Mouse (Mus musculus) lung, adult 2 months (tissue): ENCODE measurements around the gene Id1. TPM values are rescaled to one million over a fixed set of nuclear protein-coding genes. Genes with fewer than 3 reads are reported as not detected.

Experiments
- DNase-seq: peaks from one replicate; pipeline ENCODE4 v3.0.0; 2022
- H3K4me1 ChIP-seq: fragments of 200-500 bp; 2 replicates; pipeline ENCODE4 v1.6.1; 2011; ENCODE audit warnings: low read length; ENCODE audit not compliant: control insufficient read depth, insufficient read depth
- H3K4me3 ChIP-seq: fragments of 200-500 bp; replicated peaks from 2 replicates; pipeline ENCODE3; 2011; ENCODE audit warnings: low read depth, mild to moderate bottlenecking, control low read depth, low read length; ENCODE audit errors: extremely low read depth
- CTCF ChIP-seq: fragments of 200-500 bp; IDR thresholded peaks from 2 replicates; pipeline ENCODE4 v1.5.1; 2011; ENCODE audit warnings: mild to moderate bottlenecking, low read length, control low read depth; ENCODE audit not compliant: insufficient read depth
- POLR2A ChIP-seq: fragments of 200-500 bp; IDR thresholded peaks from 2 replicates; pipeline ENCODE4 v1.6.1; 2011; ENCODE audit warnings: low read depth, mild to moderate bottlenecking, control low read depth, low read length, borderline replicate concordance; ENCODE audit errors: extremely low read depth
- WGBS: fragments of 180-500 bp; shearing (Covaris S2); methylation state at CpG from one replicate; pipeline ENCODE4 v1.1.7; 2018; 5-methylcytosine and 5-hydroxymethylcytosine counted together
- polyA plus RNA-seq: library from polyadenylated mRNA; depleted of rRNA; stranded (reverse); fragments of >200 nt; gene quantifications from 2 replicates; pipeline ENCODE4 v1.2.3, GENCODE M21; 2012

The Id1 gene
- polyA plus RNA-seq, 1 experiment, result 323 TPM

DNA sequence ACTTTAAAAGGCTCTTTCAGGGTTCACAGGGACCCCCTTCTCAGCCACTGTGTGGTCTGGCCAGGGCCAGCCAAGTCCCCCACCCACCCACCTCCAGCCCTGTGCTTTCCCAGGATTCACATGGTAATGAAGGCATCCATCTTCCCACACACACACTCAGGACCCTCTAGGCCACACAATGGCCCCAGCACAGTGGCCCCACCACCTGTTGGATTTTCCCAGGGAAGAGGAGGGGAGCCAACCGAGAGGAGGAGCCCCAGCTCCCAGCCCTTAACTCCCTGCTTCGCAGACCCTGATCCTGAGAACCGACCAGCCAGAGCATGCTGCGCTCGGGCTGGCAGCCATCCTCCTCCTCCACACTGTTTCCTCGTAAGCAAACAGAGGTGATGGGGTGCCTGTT is 18.0 kb upstream of the Id1 start:
- DNase-seq, result no peak
- TF ChIP-seq POLR2A (no peak), CTCF (no peak)
- WGBS, result 65% methylated on average over 6 of the region's 6 CpGs
- no peak overlapping the region for H3K4me3 ChIP-seq
- peaks cover 6% of the 10 kb centered on the region; the same call in 1 of the 2 replicates for H3K4me1 ChIP-seq

DNA sequence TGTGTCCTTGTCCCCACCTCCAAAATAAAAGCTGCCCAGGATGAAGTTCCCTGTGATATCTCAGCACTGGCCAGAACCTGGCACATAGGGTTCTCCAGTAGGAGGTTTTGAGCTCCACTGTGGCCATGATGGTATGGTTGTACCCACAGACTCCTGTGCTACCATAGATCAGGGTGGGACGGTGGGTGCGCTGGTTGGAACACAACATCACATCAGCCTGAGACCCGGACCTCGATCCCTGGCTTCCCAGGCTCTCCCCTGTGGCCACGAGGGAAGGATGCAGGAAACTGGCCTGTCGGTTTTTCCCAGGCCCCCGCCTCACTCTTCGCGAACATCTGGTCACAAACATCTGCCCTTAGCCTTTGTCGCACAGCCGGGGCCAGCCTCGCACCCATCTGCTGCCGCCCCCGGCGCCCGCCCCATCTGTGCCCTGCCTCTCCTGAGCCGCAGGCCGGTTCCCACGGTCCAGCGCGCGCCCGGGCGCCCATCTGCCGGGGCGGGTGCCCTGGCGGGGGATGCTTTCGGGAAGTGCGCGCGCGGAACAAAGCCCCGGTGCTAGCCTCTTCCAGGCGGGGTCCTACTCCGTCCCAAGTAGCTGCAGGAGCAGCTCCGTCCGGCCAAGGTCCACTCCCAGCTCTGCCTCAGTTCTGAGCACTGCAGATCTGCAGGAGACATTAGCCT is 12.3 kb upstream of the Id1 start:
- Histone ChIP-seq H3K4me3 (peak overlapping the region; percentile 19), H3K4me1 (peaks cover 13% of the 10 kb centered on the region)
- peak; percentile 76; the same call in 1 of the 2 replicates for TF ChIP-seq POLR2A
- TF ChIP-seq CTCF, result no peak
- DNase-seq, result no peak
- 7% methylated on average over 37 of the region's 37 CpGs for WGBS

DNA sequence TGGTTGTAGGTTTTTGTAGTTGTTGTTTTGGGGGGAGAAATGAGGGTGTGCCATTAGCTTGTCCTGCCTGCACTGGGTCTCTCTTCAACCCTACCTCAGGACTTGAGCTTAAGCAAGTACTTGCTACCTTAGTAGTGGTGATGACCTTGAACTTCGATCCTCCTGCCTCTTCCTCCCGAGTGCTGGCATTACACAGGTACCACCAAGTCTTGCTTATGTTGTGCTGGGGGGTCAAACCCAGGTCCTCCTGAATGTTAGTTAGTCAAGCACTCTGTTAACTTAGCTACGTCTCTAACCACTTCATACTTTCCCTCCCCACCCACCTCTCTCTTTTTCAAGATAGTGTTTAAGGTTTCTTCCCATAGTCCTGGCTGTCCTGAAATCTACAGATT is 11.7 kb upstream of the Id1 start:
- WGBS, result 49% methylated on average over 3 of the region's 3 CpGs
- peaks cover 18% of the 10 kb centered on the region for H3K4me1 ChIP-seq
- H3K4me3 ChIP-seq, result peak overlapping the region; percentile 19
- TF ChIP-seq POLR2A (no peak), CTCF (no peak)
- no peak for DNase-seq

DNA sequence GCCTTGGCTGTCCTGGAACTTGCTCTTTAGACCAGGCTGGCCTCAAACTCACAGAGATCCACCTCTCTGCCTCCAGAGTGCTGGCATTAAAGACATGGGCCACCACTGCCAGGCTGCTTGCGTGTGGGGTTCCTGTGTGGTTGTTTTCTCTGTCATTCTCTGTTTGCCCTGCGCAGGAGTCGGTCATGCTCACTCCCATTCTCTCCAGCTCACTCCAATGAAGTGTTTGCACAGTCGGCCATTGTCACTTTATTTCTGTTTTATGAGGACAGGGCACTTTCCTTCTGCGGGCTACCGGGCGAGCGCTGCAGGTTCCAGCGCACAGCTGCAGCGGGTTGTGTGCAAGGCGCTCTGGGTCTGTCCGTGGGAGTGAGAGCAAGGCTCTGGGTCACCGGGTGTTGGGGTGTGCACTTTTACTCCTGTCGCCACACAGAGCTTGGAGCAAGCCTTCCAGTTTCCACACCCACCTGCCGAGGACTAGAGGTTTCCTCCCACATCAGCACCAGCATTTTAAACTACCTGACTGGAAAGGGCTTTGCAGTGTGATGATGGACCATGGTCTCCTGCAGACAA is 10.8 kb upstream of the Id1 start:
- 61% methylated on average over 15 of the region's 15 CpGs for whole genome bisulfite sequencing
- Histone ChIP-seq H3K4me1 (peaks cover 25% of the 10 kb centered on the region), H3K4me3 (no peak overlapping the region)
- TF ChIP-seq CTCF (no peak), POLR2A (no peak)
- DNase-seq, result no peak

DNA sequence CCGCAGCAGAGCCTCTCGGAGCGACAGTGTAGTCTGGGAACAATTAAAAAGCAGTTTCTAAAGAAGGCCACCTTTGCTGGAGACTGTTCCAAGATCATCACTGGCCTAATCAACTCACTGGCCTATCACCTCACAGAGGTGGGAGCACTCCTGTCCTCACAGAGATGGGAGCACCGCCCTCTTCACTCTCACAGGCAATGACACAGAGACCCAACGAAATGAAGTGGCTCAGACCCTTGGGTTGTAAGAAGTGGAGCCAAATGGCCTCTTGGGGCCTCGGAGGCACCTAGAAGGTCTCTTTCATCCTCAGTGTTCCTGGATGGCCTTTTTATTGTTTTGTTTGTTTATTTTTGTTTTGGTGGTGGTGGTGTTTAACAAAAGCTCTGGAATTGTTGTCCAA is 9.8 kb upstream of the Id1 start:
- H3K4me1 ChIP-seq, result peaks cover 25% of the 10 kb centered on the region
- WGBS, result 86% methylated on average over 6 of the region's 6 CpGs
- TF ChIP-seq CTCF, result no peak
- no peak for TF ChIP-seq POLR2A
- H3K4me3 ChIP-seq, result no peak overlapping the region
- no peak for DNase-seq

DNA sequence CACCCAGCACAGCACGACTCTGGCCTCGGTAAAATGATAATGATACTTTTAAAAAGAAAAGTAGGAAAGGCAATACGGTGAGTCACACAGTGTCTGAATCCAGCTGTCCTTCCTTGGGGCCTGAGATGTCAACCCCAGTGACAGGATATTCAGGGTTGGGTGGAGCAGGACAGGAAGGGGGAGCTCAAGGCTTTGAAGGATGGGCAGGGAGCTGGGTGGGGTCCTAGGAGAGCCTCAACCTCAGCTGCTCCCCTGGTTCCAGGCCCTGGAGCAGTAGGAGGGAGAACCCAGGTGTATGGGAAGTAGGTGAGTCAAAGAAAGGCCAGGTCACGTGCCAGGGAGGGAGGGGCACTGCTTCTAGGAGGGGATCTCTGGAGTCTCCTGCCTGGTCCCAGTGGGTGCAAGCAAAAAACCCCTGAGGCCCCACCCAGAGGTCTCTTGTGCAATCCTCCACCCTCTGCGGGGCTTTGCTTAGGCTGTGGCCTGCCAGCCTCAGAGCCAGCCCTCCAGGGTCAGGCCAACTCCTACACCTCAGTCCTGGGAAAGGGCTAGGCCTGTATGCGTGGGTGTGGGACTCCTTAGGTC is 9.2 kb upstream of the Id1 start:
- no peak for TF ChIP-seq CTCF
- TF ChIP-seq POLR2A, result no peak
- no peak overlapping the region for H3K4me3 ChIP-seq
- WGBS, result 22% methylated on average over 6 of the region's 6 CpGs
- no peak for DNase-seq
- H3K4me1 ChIP-seq, result peaks cover 25% of the 10 kb centered on the region

DNA sequence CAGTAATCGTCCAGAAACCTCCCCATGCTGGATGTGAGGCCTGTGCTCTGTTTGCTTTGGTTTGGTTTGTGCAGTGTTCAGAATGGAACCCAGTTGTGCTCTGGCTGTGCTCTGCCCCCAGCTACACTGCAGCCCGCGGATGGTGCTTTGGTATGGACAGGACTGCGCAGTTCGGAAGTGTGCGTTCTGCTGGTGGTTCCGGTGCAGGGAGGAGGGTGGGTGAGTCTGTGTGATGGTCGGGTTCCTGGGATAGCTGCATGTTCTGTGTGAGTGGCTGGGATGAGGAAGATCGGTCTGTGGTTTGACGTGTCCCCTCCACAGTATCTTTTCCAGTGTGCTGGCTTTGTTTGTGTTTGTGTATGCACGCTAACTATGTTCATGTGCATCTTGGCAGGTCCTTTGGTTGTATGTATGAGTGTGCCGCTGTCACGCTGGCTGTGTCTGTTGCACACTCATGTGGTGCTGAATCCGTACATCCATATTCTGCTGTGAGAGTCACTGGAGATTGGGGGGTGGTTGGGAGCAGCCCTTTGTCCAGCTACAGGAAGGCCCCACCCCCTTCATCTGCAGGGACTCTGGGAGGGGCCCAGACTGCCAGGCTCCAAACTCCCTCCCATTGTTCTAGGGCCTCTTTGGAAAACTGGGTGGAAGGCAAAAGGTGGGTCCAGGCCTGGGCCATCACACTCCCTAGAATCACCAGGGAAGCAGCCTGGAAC is 8.1 kb upstream of the Id1 start:
- Histone ChIP-seq H3K4me3 (no peak overlapping the region), H3K4me1 (peaks cover 25% of the 10 kb centered on the region)
- WGBS, result 50% methylated on average over 14 of the region's 14 CpGs
- no peak for DNase-seq
- TF ChIP-seq CTCF, result no peak
- peak; percentile 59; the same call in 1 of the 2 replicates for TF ChIP-seq POLR2A

DNA sequence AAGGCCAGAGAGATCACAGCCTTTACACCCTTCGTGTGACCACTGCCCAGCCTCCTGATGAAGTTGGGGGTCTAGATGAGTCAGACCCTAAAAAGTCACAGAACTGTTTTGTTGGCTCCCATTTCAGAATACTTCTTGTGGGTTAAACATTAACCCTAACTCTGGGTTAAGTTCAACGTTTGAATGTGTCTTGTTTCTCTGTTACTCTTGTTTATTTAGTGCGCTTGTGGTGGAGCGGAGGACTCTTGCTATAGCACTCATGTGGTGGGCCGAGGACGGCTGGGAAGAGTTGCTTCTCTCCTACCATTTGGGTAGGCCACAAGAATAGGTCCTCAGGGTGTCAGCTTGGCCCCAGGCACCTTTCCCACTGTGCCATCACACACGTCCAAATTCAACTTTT is 7.5 kb upstream of the Id1 start:
- WGBS, result 65% methylated on average over 7 of the region's 7 CpGs
- H3K4me1 ChIP-seq, result peaks cover 25% of the 10 kb centered on the region
- DNase-seq, result no peak
- no peak overlapping the region for H3K4me3 ChIP-seq
- TF ChIP-seq CTCF (no peak), POLR2A (no peak)

DNA sequence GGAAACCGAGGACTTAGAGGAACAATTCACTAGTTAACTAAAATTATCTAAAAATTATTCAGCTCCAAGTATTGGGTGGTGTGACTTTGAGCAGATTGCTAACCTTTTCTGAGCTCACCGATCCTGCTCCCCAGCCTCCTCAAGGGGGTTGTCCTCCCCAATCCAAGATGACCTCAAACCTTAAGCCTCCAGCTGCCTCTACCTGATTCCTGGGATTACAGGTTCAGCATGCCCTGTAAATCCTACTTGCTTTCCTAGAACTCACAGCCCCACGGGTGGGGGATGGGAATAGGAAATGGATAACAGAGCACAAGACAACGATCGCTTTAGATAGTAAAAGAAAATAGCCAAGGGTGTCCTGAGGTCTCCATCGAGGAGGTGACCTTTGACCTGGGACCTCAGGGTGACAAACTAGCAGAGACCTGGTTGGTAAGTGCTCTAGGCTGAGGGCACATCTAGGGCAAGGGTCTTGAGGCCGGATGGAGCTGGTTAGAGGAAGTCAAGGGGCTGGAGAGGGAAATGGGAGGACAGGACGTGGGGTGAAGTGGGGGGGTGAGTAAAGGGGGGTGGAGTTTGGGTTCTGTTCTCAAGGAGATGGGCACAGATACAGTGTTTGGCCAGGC is 6.9 kb upstream of the Id1 start:
- no peak for DNase-seq
- TF ChIP-seq CTCF (no peak), POLR2A (no peak)
- no peak overlapping the region for H3K4me3 ChIP-seq
- 25% methylated on average over 8 of the region's 8 CpGs for WGBS
- H3K4me1 ChIP-seq, result peaks cover 25% of the 10 kb centered on the region
